Mouse (Mus musculus) activated CD4-positive, CD25-positive, alpha-beta regulatory T cell, adult 4 months (primary cell): ENCODE results near the gene Acacb. TPM values are rescaled to one million over a fixed set of nuclear protein-coding genes. Genes with fewer than 3 reads are reported as not detected.

ENCODE experiments used
- polyA plus RNA-seq, 2 experiments: library from polyadenylated mRNA; unstranded; fragments of 100-300 nt; shearing (Covaris generic); gene quantifications; one replicate each; pipeline ENCODE4 v1.2.1; 2017

Acacb gene
- polyA plus RNA-seq, 2 experiments from 2014 or later = 0.95 to 3.1 TPM

Other genes with a start within 250 kb of the Acacb start
- gene Coro1c, start 237.8 kb upstream of the Acacb start, polyA plus RNA-seq = 10 to 100 TPM; 59.2 to 70.7 TPM
- gene Ssh1, start 152.6 kb upstream of the Acacb start, polyA plus RNA-seq = 10 to 100 TPM; 15.8 to 17.9 TPM
- gene Dao, start 142.8 kb upstream of the Acacb start, polyA plus RNA-seq = under 1 TPM in 1 of 2 experiments, not detected in 1; 0.48 TPM
- gene Usp30, start 81.1 kb upstream of the Acacb start, polyA plus RNA-seq = 1 to 10 TPM; 2.4 to 3.5 TPM
- not detected for gene Svop, start 55.0 kb upstream of the Acacb start, polyA plus RNA-seq
- gene Alkbh2, start 18.3 kb upstream of the Acacb start, polyA plus RNA-seq = 1 to 10 TPM; 2.8 to 5.1 TPM
- 1 to 10 TPM; 6.5 to 9.0 TPM for gene Ung, start 16.1 kb upstream of the Acacb start, polyA plus RNA-seq
- not detected for gene Foxn4, start 127.3 kb downstream of the Acacb start, polyA plus RNA-seq
- 1 to 10 TPM; 2.2 to 2.8 TPM for gene Myo1h, start 142.6 kb downstream of the Acacb start, polyA plus RNA-seq
- 10 to 100 TPM; 54.7 to 70.7 TPM for gene Kctd10, start 234.0 kb downstream of the Acacb start, polyA plus RNA-seq
- 10 to 100 TPM; 20.5 to 28.7 TPM for gene Ube3b, start 234.1 kb downstream of the Acacb start, polyA plus RNA-seq